Mouse (Mus musculus) lung, embryonic 14.5 days (tissue): ENCODE results near the gene Scoc. TPM values are rescaled to one million over a fixed set of nuclear protein-coding genes. Genes with fewer than 3 reads are reported as not detected.

Source experiments
- ATAC-seq: fragments of 200-750 bp; cut with Nextera tagmentation; 2 replicates; pipeline ENCODE4 v1.8.0; 2017; ENCODE audit warnings: mild to moderate bottlenecking, moderate TSS enrichment, moderate library complexity; ENCODE audit not compliant: insufficient read depth
- DNase-seq: peaks from one replicate; pipeline ENCODE4 v3.0.0-alpha.2; 2015
- H3K27ac ChIP-seq: fragments of 300-500 bp; sonication (generic); 2 replicates; pipeline ENCODE4 v1.5.1; 2014; ENCODE audit warnings: low read depth, mild to moderate bottlenecking, moderate library complexity
- H3K27me3 ChIP-seq: fragments of 300-500 bp; sonication (generic); 2 replicates; pipeline ENCODE4 v1.6.1; 2014; ENCODE audit warnings: low read length, control low read depth; ENCODE audit not compliant: insufficient read depth
- H3K36me3 ChIP-seq: fragments of 300-500 bp; sonication (generic); 2 replicates; pipeline ENCODE4 v1.6.1; 2014; ENCODE audit warnings: control low read depth; ENCODE audit not compliant: insufficient read depth
- H3K4me1 ChIP-seq: fragments of 300-500 bp; sonication (generic); 2 replicates; pipeline ENCODE4 v1.6.1; 2014; ENCODE audit warnings: antibody characterized with exemption, control low read depth; ENCODE audit not compliant: insufficient read depth
- H3K4me2 ChIP-seq: fragments of 300-500 bp; sonication (generic); 2 replicates; pipeline ENCODE4 v1.6.1; 2014; ENCODE audit warnings: mild to moderate bottlenecking
- H3K4me3 ChIP-seq: fragments of 300-500 bp; sonication (generic); 2 replicates; pipeline ENCODE4 v1.5.1; 2014; ENCODE audit warnings: low read depth, low read length
- H3K9ac ChIP-seq: fragments of 300-500 bp; sonication (generic); 2 replicates; pipeline ENCODE4 v1.6.1; 2014
- H3K9me3 ChIP-seq: fragments of 300-500 bp; sonication (generic); 2 replicates; pipeline ENCODE4 v1.6.1; 2016; ENCODE audit warnings: low read depth, low read length, control low read depth
- CTCF ChIP-seq: IDR thresholded peaks from 2 replicates; pipeline ENCODE4 v1.5.1; 2016; ENCODE audit warnings: antibody characterized with exemption, low read depth
- WGBS: fragments of 180-500 bp; shearing (Covaris S2); extraction: QIAGEN DNeasy Blood & Tissue Kit; methylation state at CpG from one replicate; pipeline ENCODE4 v1.1.7; 2014; 5-methylcytosine and 5-hydroxymethylcytosine counted together
- polyA plus RNA-seq: library from polyadenylated mRNA; unstranded; fragments of >200 nt; fragmentation: Nextera tagmentation; extraction: Ambion mirVana; gene quantifications from 2 replicates; pipeline ENCODE4 v1.2.1, GENCODE M21; 2014

The Scoc gene
- 115 and 123 TPM in 2 replicates for polyA plus RNA-seq

DNA sequence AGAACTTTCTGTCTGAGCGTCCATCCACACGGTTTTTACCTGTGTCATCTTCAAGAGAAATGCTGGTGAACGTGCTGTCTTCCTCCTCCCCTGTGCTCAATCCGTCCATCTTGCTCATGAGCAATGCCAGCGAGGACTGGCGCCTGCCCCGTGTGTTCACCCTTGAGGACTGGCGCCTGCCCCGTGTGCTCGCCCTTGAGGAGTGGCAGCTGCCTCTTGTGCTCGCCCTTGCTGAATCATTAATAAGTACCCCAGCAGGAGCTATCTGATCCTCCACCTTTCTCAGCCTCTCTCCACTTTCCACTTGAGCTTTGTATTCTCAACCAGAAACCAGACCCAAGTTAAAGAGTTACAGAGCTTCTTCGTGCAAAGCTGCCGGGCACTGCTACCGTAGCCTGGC lies at the start of gene Scoc:
Scoc (minus strand) TSS at position 170 of the 400 bp plus-strand sequence.
- WGBS = 56% methylated on average over 14 of the region's 14 CpGs
- peak; percentile 74; the same call in 1 of the 2 replicates for ATAC-seq
- no peak for TF ChIP-seq CTCF
- Histone ChIP-seq H3K9ac (no peak within 1 kb of the TSS), H3K4me1 (no peaks in the 10 kb centered on the region), H3K27me3 (no peaks in the 10 kb centered on the region), H3K9me3 (0 out of 2 replicates have a peak, but pooled peaks cover 4% of the 10 kb centered on the region), H3K4me2 (peak within 1 kb of the TSS; percentile 21; the same call in 1 of the 2 replicates), H3K27ac (peak within 1 kb of the TSS; percentile 36), H3K36me3 (no peaks in the 10 kb centered on the region), H3K4me3 (no peak within 1 kb of the TSS)
- DNase-seq = peak; percentile 44

GRCm38 (mm10) chr8:83459606-83460005 lies 1.4 kb upstream of the Scoc start:
- H3K27me3 ChIP-seq = no peaks in the 10 kb centered on the region
- ATAC-seq = no peak
- H3K36me3 ChIP-seq = no peaks in the 10 kb centered on the region
- no peak overlapping the region for H3K4me3 ChIP-seq
- no peak overlapping the region for H3K27ac ChIP-seq
- 69% methylated on average over 3 of the region's 3 CpGs for WGBS
- H3K9me3 ChIP-seq = 0 out of 2 replicates have a peak, but pooled peaks cover 4% of the 10 kb centered on the region
- H3K4me2 ChIP-seq = no peak overlapping the region
- no peaks in the 10 kb centered on the region for H3K4me1 ChIP-seq
- TF ChIP-seq CTCF = no peak
- no peak for DNase-seq
- H3K9ac ChIP-seq = no peak overlapping the region

GRCm38 (mm10) chr8:83457121-83457520 lies 1.1 kb downstream of the Scoc start:
- Histone ChIP-seq H3K36me3 (no peaks in the 10 kb centered on the region), H3K4me2 (no peak overlapping the region), H3K9ac (no peak overlapping the region), H3K27me3 (no peaks in the 10 kb centered on the region), H3K4me3 (no peak overlapping the region), H3K9me3 (0 out of 2 replicates have a peak, but pooled peaks cover 4% of the 10 kb centered on the region), H3K27ac (0 out of 2 replicates have a peak overlapping the region, but pooled peaks have one; percentile 30), H3K4me1 (no peaks in the 10 kb centered on the region)
- no peak for TF ChIP-seq CTCF
- 55% methylated on average over 6 of the region's 6 CpGs for WGBS
- DNase-seq (no peak), ATAC-seq (no peak)

GRCm38 (mm10) chr8:83451056-83451455 lies 7.1 kb downstream of the Scoc start:
- peak; percentile 54; the same call in 1 of the 2 replicates for ATAC-seq
- no peaks in the 10 kb centered on the region for H3K27me3 ChIP-seq
- H3K9ac ChIP-seq = no peak overlapping the region
- H3K4me3 ChIP-seq = no peak overlapping the region
- no peak overlapping the region for H3K27ac ChIP-seq
- 0 out of 2 replicates have a peak, but pooled peaks cover 4% of the 10 kb centered on the region for H3K9me3 ChIP-seq
- DNase-seq = peak; percentile 85
- H3K4me2 ChIP-seq = no peak overlapping the region
- H3K36me3 ChIP-seq = no peaks in the 10 kb centered on the region
- TF ChIP-seq CTCF = peak; percentile 76
- WGBS = 13% methylated on average over 3 of the region's 3 CpGs
- H3K4me1 ChIP-seq = no peaks in the 10 kb centered on the region

DNA sequence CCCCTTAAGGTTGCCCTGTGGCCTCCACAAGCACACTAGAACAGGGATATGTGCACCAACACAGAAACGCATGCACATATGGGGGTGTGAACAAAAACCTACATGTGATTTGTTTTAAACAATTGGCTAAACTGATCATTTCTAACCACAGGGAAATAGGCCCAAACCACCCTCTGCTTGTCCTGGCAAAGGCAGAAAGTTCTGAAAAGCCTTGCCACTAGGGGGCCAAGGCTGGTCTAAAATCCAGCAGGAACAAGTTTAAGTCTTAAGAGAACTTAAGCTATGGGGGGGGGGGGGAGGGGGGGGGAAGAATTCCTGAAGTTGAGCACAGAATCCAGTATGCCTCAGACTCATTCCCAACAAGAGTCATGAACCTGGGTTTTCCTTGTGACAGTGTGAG lies 8.2 kb downstream of the Scoc start:
- H3K36me3 ChIP-seq = no peaks in the 10 kb centered on the region
- DNase-seq = peak; percentile 70
- H3K27me3 ChIP-seq = no peaks in the 10 kb centered on the region
- ATAC-seq = no peak; the same call in 1 of the 2 replicates
- H3K4me3 ChIP-seq = no peak overlapping the region
- H3K4me2 ChIP-seq = no peak overlapping the region
- H3K4me1 ChIP-seq = no peaks in the 10 kb centered on the region
- H3K9me3 ChIP-seq = no peaks in the 10 kb centered on the region
- no peak overlapping the region for H3K27ac ChIP-seq
- H3K9ac ChIP-seq = no peak overlapping the region
- TF ChIP-seq CTCF = peak; percentile 64
- WGBS = 81% methylated on average over 1 of the region's 1 CpGs

GRCm38 (mm10) chr8:83443052-83443400 lies 15.2 kb downstream of the Scoc start:
- Histone ChIP-seq H3K27ac (0 out of 2 replicates have a peak overlapping the region, but pooled peaks have one; percentile 33), H3K9ac (peak overlapping the region; percentile 41), H3K36me3 (0 out of 2 replicates have a peak, but pooled peaks cover 4% of the 10 kb centered on the region), H3K9me3 (no peaks in the 10 kb centered on the region), H3K4me1 (peaks cover 8% of the 10 kb centered on the region; the same call in 1 of the 2 replicates), H3K4me2 (peak overlapping the region; percentile 68), H3K4me3 (peak overlapping the region; percentile 87), H3K27me3 (no peaks in the 10 kb centered on the region)
- WGBS = 25% methylated on average over 5 of the region's 5 CpGs
- no peak; the same call in 1 of the 2 replicates for ATAC-seq
- no peak for DNase-seq
- no peak for TF ChIP-seq CTCF

GRCm38 (mm10) chr8:83442243-83443051 lies 15.7 kb downstream of the Scoc start:
- Histone ChIP-seq H3K9ac (peak overlapping the region; percentile 89), H3K27ac (peak overlapping the region; percentile 85), H3K9me3 (no peaks in the 10 kb centered on the region), H3K36me3 (peaks cover 9% of the 10 kb centered on the region; the same call in 1 of the 2 replicates), H3K4me1 (peaks cover 8% of the 10 kb centered on the region; the same call in 1 of the 2 replicates), H3K4me2 (peak overlapping the region; percentile 68), H3K27me3 (no peaks in the 10 kb centered on the region), H3K4me3 (peak overlapping the region; percentile 87)
- no peak for TF ChIP-seq CTCF
- WGBS = under 1% methylated on average over 64 of the region's 64 CpGs
- peak; percentile 100 for ATAC-seq
- DNase-seq = peak; percentile 99
